Mouse (Mus musculus): Measurements from ENCODE around the gene Itpr3. TPM values are rescaled to one million over a fixed set of nuclear protein-coding genes. Genes with fewer than 3 reads are reported as not detected.

The Itpr3 gene
- polyA plus RNA-seq, 1 experiment from 2014 or later = 0.41 TPM

DNA sequence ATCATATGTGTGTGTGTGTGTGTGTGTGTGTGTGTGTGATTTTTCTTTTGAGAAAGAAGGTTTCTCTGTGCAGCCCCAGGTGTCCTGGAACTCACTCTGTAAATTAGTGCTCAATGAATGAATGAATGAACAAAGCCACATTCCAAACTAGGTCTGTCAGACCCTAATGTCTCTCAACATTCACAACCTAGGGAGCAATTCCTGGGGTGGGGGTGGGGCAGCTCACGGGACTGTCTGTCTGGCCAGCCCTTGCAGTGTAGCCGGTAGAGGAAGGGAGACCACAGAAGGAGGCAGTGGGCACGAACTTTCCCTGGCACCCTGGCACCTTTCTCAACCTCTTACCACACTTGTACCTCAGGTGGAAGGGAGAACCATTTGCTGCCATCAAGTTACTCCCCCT lies 77.6 kb downstream of the Itpr3 start:
- Histone ChIP-seq H3K27me3 (no peaks in the 10 kb centered on the region), H3K4me3 (no peak overlapping the region), H3K27ac (no peak overlapping the region), H3K9ac (no peak overlapping the region), H3K9me3 (replicated peaks) (no peaks in the 10 kb centered on the region), H3K36me3 (ENCODE audit: poor library complexity, severe bottlenecking) (no peaks in the 10 kb centered on the region), H3K4me1 (peaks cover 59% of the 10 kb centered on the region), H3K4me2 (no peak overlapping the region)
- no peak for ATAC-seq
- WGBS = 20% methylated on average over 3 of the region's 3 CpGs

DNA sequence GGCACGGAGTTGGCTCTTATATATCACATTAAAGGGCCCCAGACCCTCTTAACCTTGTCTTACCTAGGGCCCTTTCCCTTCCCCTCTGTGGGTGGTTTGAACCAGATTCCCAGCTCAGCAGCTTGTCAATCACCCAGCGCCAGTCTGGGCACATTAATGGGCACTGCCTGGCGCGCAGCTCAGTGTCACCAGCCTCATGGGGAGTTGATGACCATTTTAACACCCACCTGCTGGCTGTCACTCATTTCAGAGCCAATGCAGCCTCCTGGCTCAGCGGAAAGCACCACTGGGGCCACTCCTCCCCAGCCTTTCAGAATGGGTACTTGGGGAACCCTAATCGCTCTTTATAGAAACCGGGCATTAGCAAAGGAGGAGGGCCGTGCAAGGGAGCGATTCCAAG lies 81.3 kb downstream of the Itpr3 start:
- Histone ChIP-seq H3K9me3 (replicated peaks) (no peaks in the 10 kb centered on the region), H3K4me1 (peaks cover 49% of the 10 kb centered on the region), H3K9ac (no peak overlapping the region; the same call in 1 of the 2 replicates), H3K4me2 (no peak overlapping the region), H3K4me3 (no peak overlapping the region), H3K27ac (peak overlapping the region; percentile 14; the same call in 1 of the 2 replicates), H3K27me3 (no peaks in the 10 kb centered on the region), H3K36me3 (ENCODE audit: poor library complexity, severe bottlenecking) (no peaks in the 10 kb centered on the region)
- no peak for ATAC-seq
- WGBS = 26% methylated on average over 9 of the region's 9 CpGs

DNA sequence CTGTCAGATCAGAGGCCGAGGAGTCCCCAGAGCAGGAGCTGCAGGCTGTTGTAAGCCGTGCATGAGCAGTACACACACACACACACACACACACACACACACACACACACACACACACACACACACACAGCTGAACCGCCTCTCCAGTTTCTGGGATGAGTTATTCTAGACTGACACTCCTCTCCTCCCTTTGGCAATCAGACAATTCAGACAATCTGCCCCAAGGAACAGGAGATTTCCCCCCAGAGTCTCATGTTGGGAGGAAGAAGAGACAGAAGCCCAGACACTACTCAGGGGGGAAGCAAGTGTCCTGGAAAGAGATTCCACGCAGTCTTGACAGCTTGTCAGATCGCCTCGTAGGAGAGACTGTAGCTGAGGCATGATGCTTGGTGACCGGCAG lies 82.2 kb downstream of the Itpr3 start:
- peak overlapping the region; percentile 27 for H3K27ac ChIP-seq
- 23% methylated on average over 7 of the region's 7 CpGs for WGBS
- no peaks in the 10 kb centered on the region for H3K9me3 ChIP-seq (replicated peaks)
- H3K4me2 ChIP-seq = no peak overlapping the region
- H3K4me3 ChIP-seq = no peak overlapping the region
- H3K4me1 ChIP-seq = peaks cover 55% of the 10 kb centered on the region
- H3K27me3 ChIP-seq = no peaks in the 10 kb centered on the region
- ATAC-seq = peak; percentile 19; the same call in 1 of the 2 replicates
- H3K36me3 ChIP-seq (ENCODE audit: poor library complexity, severe bottlenecking) = no peaks in the 10 kb centered on the region
- H3K9ac ChIP-seq = 0 out of 2 replicates have a peak overlapping the region, but pooled peaks have one; percentile 40

DNA sequence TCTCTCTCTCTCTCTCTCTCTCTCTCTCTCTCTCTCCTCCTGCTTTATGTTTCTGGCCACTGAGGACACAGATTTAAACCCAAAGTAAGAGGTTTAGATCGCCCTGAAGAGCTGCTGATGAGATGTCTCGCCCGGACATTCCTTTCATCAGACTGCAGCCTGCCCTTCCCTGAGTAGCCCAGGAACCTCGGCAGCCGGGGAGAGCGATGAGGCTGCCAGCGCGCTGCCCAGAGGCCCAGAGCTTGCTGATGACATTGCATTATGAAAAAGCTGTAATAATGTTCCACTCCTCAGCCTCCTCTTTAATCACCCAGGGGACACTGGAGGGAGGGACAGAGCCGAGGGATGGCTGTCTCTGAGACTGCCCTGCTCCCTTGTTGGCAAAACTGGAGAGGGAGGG lies 83.2 kb downstream of the Itpr3 start:
- Histone ChIP-seq H3K9ac (no peak overlapping the region), H3K27me3 (no peaks in the 10 kb centered on the region), H3K9me3 (replicated peaks) (no peaks in the 10 kb centered on the region), H3K4me1 (peaks cover 49% of the 10 kb centered on the region), H3K4me3 (no peak overlapping the region), H3K36me3 (ENCODE audit: poor library complexity, severe bottlenecking) (no peaks in the 10 kb centered on the region), H3K4me2 (no peak overlapping the region), H3K27ac (no peak overlapping the region)
- WGBS = 45% methylated on average over 9 of the region's 9 CpGs
- ATAC-seq = no peak

DNA sequence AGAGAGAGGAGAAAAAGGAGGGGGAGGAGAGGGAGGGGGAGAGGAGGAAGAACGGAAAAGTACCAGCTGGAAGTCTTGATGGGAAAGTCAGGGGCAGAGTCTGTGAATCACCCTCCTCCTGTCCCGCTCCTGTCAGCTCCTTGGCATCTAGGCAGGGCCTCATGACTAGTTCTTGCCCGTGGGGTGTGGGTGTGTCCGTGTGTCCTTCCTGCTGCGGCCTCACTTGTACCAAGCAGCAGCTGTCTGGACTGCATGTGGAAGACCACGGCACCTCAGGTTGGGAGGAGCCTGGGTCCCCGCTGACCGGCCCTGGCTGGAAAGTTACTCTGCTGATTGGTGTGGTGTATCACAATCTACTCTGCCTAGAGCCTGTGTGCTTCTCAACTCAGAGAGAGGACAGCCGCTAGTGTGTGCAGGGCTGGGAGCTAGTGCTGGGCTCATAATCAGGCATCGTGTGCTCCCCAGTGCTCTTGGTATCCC lies 84.9 kb downstream of the Itpr3 start:
- WGBS = 45% methylated on average over 10 of the region's 10 CpGs
- Histone ChIP-seq H3K27me3 (no peaks in the 10 kb centered on the region), H3K9ac (no peak overlapping the region), H3K4me1 (peaks cover 60% of the 10 kb centered on the region), H3K4me2 (no peak overlapping the region), H3K27ac (no peak overlapping the region), H3K36me3 (ENCODE audit: poor library complexity, severe bottlenecking) (no peaks in the 10 kb centered on the region), H3K9me3 (replicated peaks) (no peaks in the 10 kb centered on the region), H3K4me3 (no peak overlapping the region)
- ATAC-seq = no peak

DNA sequence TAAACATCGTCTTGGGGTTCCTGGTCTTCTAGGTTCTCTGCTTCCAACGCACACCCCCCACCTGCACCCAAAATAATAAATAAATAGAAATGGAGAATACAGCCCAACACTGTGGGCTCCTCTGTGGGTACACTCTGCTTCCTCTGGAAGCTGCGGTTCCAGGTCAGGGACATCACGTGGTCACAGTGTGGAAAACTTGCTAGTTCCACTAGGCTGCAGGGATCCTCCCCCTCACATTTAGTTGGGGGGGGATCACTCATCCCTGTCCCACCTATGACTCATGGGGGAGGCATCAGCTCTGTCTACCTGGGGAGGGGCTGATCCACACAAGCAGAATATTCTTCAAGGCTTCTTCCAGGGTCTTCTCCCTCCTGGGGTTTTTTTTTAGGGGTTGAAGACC lies 87.0 kb downstream of the Itpr3 start:
- Histone ChIP-seq H3K4me3 (no peak overlapping the region), H3K36me3 (ENCODE audit: poor library complexity, severe bottlenecking) (no peaks in the 10 kb centered on the region), H3K27me3 (no peaks in the 10 kb centered on the region), H3K9ac (no peak overlapping the region), H3K4me2 (no peak overlapping the region), H3K9me3 (replicated peaks) (no peaks in the 10 kb centered on the region), H3K4me1 (peaks cover 48% of the 10 kb centered on the region), H3K27ac (no peak overlapping the region)
- no peak for ATAC-seq
- WGBS = 81% methylated on average over 4 of the region's 4 CpGs

DNA sequence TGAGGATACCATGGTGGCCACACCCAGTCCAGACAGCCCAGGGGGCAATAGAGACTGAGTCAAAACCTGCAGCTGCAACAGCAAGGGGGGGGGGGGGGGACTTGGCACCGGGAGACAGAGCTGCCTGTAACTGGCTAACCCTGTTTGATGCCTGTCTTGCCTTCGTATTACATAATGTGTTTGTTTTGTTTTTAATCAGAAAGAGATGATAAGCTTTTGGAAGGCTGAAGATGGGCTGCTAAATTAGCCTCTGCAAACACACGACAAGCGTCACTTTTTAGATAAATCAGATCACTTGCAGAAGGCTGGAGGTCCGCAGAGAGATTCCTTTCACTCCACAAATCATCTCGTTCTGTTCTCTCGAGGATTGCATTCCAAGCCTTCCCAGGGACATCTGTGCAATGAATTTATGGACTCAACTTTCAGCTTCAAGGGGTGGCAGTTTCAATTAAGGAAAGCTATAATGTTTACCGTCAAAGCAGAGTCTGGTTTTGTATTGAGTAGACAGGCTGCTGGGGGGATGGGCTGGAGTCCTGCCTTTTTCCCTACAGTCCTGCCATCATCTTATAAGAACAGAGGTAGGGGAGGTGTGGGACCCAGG lies 89.3 kb downstream of the Itpr3 start:
- Histone ChIP-seq H3K4me1 (peaks cover 28% of the 10 kb centered on the region), H3K27ac (no peak overlapping the region), H3K4me2 (no peak overlapping the region), H3K9ac (no peak overlapping the region), H3K9me3 (replicated peaks) (no peaks in the 10 kb centered on the region), H3K27me3 (no peaks in the 10 kb centered on the region), H3K4me3 (no peak overlapping the region), H3K36me3 (ENCODE audit: poor library complexity, severe bottlenecking) (no peaks in the 10 kb centered on the region)
- ATAC-seq = no peak
- WGBS = 23% methylated on average over 8 of the region's 8 CpGs

DNA sequence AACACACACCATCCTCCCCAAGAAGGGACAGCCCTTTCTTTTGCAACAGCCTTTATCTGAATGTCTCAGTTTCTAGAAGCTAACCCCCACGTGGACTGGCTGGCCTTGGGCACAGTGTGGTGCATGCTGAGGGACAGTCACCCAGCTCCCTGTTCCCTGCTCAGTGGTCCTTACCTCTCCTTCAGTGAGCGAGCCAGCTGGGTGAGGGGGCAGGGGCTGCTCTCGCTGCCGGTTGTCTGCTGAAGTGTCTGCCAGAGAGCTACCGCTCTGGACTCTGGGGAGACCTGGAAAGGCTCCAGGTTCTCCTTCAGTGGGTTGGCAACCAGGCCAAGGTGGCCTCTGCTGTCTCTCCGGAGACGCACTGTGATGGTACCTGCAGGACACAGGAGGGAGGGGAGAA lies 93.8 kb downstream of the Itpr3 start:
- H3K4me2 ChIP-seq = no peak overlapping the region
- H3K9me3 ChIP-seq (replicated peaks) = no peaks in the 10 kb centered on the region
- H3K4me1 ChIP-seq = peaks cover 11% of the 10 kb centered on the region
- no peaks in the 10 kb centered on the region for H3K27me3 ChIP-seq
- no peaks in the 10 kb centered on the region for H3K36me3 ChIP-seq (ENCODE audit: poor library complexity, severe bottlenecking)
- 73% methylated on average over 7 of the region's 7 CpGs for WGBS
- no peak overlapping the region for H3K4me3 ChIP-seq
- H3K27ac ChIP-seq = no peak overlapping the region
- H3K9ac ChIP-seq = no peak overlapping the region
- no peak for ATAC-seq

DNA sequence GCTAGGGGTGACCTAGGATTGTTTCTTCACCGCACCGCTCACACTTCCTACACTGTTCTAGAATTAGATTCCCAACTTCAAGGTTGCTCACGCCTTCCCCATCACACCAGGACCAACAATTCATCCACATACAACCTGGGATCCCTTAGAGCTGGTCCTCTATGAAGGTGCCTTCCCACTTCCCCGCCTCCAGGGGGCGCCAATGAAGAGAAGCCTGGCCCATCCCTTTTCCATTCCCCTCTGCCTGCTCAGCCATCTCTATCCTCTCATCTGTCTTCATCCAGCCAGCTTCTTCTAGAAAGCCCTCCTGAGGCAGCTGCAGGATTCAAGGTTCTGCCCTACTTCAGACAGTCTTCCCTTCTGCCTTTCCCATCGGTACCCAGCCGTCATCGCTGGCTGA lies 94.3 kb downstream of the Itpr3 start:
- WGBS = 73% methylated on average over 8 of the region's 8 CpGs
- Histone ChIP-seq H3K27ac (no peak overlapping the region), H3K27me3 (no peaks in the 10 kb centered on the region), H3K4me3 (no peak overlapping the region), H3K4me2 (no peak overlapping the region), H3K4me1 (peaks cover 6% of the 10 kb centered on the region), H3K36me3 (ENCODE audit: poor library complexity, severe bottlenecking) (no peaks in the 10 kb centered on the region), H3K9ac (no peak overlapping the region), H3K9me3 (replicated peaks) (no peaks in the 10 kb centered on the region)
- ATAC-seq = no peak

DNA sequence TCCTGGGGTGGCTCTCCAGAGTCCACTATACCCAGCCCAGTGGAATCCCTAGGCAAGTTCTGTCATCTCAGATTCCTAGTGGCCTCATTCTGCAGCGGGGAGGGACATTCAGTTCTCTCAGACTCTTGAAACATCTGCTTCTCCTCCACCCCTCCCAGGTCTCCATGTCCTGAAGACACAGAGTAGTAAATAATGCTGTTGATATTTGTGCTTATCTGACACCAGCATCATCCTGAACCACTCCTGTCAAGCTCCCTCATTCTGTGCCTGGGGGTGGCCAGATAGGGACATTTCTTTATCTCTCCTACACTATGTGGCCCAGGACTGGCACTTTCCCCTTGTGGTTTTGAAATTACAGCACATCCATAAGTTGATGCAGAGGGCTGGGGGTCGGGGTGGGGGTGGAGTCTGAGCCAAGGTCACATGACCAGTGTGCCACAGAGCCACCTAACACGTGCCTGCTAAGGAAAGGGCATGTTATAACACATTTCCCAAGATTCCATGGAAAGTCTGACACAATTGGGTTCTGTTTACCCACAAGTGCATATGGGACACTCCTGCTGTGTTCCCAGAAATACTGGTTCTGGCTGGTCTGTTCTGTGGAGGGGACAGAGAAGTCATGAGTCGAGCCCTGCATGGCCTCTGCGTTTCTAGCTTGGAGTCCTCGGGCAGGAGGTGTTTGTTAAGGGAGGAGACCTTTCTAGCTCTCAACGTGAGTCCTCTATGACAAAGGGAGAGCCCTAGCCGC lies 96.0 kb downstream of the Itpr3 start:
- 57% methylated on average over 8 of the region's 8 CpGs for WGBS
- no peak for ATAC-seq
- H3K27ac ChIP-seq = no peak overlapping the region
- no peak overlapping the region for H3K4me3 ChIP-seq
- no peaks in the 10 kb centered on the region for H3K9me3 ChIP-seq (replicated peaks)
- H3K9ac ChIP-seq = no peak overlapping the region
- no peaks in the 10 kb centered on the region; the same call in 1 of the 2 replicates for H3K4me1 ChIP-seq
- no peaks in the 10 kb centered on the region for H3K27me3 ChIP-seq
- H3K4me2 ChIP-seq = no peak overlapping the region
- H3K36me3 ChIP-seq (ENCODE audit: poor library complexity, severe bottlenecking) = no peaks in the 10 kb centered on the region

DNA sequence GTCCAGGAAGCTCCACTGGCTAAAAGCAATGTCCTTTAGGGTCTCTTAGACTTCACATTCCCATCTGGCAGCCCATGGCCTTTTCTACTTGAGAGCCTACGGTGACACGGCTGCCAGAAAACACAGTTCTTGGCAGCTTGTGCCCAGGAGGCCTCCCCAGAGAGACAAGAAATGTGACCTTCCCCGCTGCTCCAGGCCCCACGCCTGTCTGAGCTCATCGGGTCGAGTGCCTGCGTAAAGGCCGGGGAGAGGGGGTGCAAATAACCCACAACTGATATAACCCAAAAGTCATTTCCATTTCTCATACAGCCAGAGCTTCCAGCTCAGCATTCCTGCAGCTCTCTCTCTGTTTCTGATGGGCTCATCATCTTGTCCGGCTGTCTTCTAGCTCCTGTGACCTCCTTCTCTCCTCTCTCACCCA lies 96.7 kb downstream of the Itpr3 start:
- 80% methylated on average over 9 of the region's 9 CpGs for WGBS
- no peak overlapping the region for H3K27ac ChIP-seq

DNA sequence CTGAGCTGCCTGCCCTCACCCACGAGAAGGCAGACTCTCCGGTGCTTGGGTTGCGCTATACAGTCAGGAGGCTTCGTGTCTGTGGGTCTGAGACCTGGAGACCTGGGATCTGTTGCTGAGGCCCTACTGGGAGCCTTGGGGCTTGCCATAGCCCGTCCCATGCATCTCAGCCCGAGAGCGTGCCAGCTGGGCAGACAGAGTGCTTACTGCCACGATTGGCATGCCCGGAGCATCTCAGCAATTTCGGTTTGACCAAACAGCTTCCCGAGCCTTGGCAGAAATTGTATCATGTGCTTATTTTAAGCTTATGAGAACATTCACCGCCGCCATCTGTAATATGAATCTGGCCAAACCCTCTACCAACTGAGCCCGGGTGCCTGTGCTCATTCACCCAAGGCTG lies 97.2 kb downstream of the Itpr3 start:
- no peaks in the 10 kb centered on the region for H3K9me3 ChIP-seq (replicated peaks)
- no peaks in the 10 kb centered on the region for H3K4me1 ChIP-seq
- H3K4me3 ChIP-seq = no peak overlapping the region
- no peak overlapping the region for H3K9ac ChIP-seq
- ATAC-seq = no peak
- H3K4me2 ChIP-seq = no peak overlapping the region
- H3K27ac ChIP-seq = no peak overlapping the region
- no peaks in the 10 kb centered on the region for H3K27me3 ChIP-seq
- H3K36me3 ChIP-seq (ENCODE audit: poor library complexity, severe bottlenecking) = no peaks in the 10 kb centered on the region
- 90% methylated on average over 14 of the region's 14 CpGs for WGBS

More for the DNA sequence above, 96.7 kb downstream of the Itpr3 start:
- Histone ChIP-seq H3K36me3 (ENCODE audit: poor library complexity, severe bottlenecking) (no peaks in the 10 kb centered on the region), H3K9ac (no peak overlapping the region), H3K4me2 (no peak overlapping the region), H3K4me1 (no peaks in the 10 kb centered on the region; the same call in 1 of the 2 replicates), H3K9me3 (replicated peaks) (no peaks in the 10 kb centered on the region), H3K27me3 (no peaks in the 10 kb centered on the region), H3K4me3 (no peak overlapping the region)
- no peak for ATAC-seq

All from forebrain, embryonic 13.5 days (tissue).